Mouse (Mus musculus): ENCODE data around the gene Pom121.

DNA sequence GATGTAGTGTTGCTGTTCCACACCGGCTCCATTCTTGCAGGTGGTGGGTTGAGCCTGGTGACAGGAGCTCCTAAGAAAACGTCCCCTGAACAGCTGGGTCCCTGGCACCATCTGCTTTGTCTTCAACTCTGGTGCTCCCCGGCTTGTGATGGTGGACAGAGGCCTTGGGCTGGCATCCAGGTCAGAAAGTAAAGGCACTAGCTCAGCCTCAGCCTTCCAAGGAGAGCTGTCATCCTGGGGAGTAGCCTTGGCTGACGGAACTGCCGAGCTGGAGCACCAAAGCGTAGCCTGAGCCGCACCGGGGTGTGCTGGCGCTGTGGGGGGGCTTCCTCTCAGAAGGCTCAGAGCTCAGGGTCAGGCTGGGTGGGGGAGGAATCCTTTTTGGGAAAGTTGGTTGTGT is 15.9 kb upstream of the Pom121 start:
- TF ChIP-seq CTCF (IDR thresholded peaks at IDR 0.05), result no peak
- no peak for TF ChIP-seq EP300 (IDR thresholded peaks at IDR 0.05)
